Mouse (Mus musculus) forebrain, postnatal 0 days (tissue): ENCODE data around the gene Lefty1. TPM values are rescaled to one million over a fixed set of nuclear protein-coding genes. Genes with fewer than 3 reads are reported as not detected.

Experiments
- ATAC-seq: fragments of 200-750 bp; cut with Nextera tagmentation; 2 replicates; pipeline ENCODE4 v1.8.0; 2017; ENCODE audit warnings: mild to moderate bottlenecking, moderate library complexity
- DNase-seq: peaks from one replicate; pipeline ENCODE4 v3.0.0-alpha.2; 2015
- H3K27ac ChIP-seq: fragments of 300-500 bp; sonication (generic); 2 replicates; pipeline ENCODE4 v1.5.1; 2014; ENCODE audit warnings: low read depth, mild to moderate bottlenecking, antibody characterized with exemption, low read length, moderate library complexity, mixed read lengths
- H3K27me3 ChIP-seq: fragments of 300-500 bp; sonication (generic); 2 replicates; pipeline ENCODE4 v1.6.1; 2014; ENCODE audit warnings: mild to moderate bottlenecking, low read length, mixed read lengths; ENCODE audit not compliant: insufficient read depth
- H3K36me3 ChIP-seq: fragments of 300-500 bp; sonication (generic); 2 replicates; pipeline ENCODE4 v1.6.1; 2014; ENCODE audit warnings: mild to moderate bottlenecking, moderate library complexity; ENCODE audit not compliant: insufficient read depth
- H3K4me1 ChIP-seq: fragments of 300-500 bp; sonication (generic); 2 replicates; pipeline ENCODE4 v1.6.1; 2014; ENCODE audit warnings: antibody characterized with exemption; ENCODE audit not compliant: insufficient read depth
- H3K4me2 ChIP-seq: fragments of 300-500 bp; sonication (generic); 2 replicates; pipeline ENCODE4 v1.6.1; 2014; ENCODE audit warnings: low read depth, mild to moderate bottlenecking, moderate library complexity
- H3K4me3 ChIP-seq: fragments of 300-500 bp; sonication (generic); 2 replicates; pipeline ENCODE4 v1.5.1; 2014; ENCODE audit warnings: low read depth, low read length, mixed read lengths
- H3K9ac ChIP-seq: fragments of 300-500 bp; sonication (generic); 2 replicates; pipeline ENCODE4 v1.6.1; 2014; ENCODE audit warnings: mild to moderate bottlenecking
- H3K9me3 ChIP-seq: fragments of 300-500 bp; sonication (generic); 2 replicates; pipeline ENCODE4 v1.6.1; 2016; ENCODE audit warnings: low read length
- CTCF ChIP-seq: sonication (generic); IDR thresholded peaks from 2 replicates; pipeline ENCODE4 v1.5.1; 2016; ENCODE audit warnings: antibody characterized with exemption, control low read depth, low read depth
- WGBS: fragments of 180-500 bp; shearing (Covaris S2); extraction: QIAGEN DNeasy Blood & Tissue Kit; methylation state at CpG from one replicate; pipeline ENCODE4 v1.1.7; 2014; 5-methylcytosine and 5-hydroxymethylcytosine counted together
- polyA plus RNA-seq: library from polyadenylated mRNA; unstranded; fragments of >200 nt; fragmentation: Nextera tagmentation; extraction: Ambion mirVana; gene quantifications from 2 replicates; pipeline ENCODE4 v1.2.1, GENCODE M21; 2015
- total RNA-seq: library from RNA; depleted of rRNA; stranded (reverse); fragments of >200 nt; gene quantifications from 2 replicates; pipeline ENCODE4 v1.2.3, GENCODE M21; 2014

The Lefty1 gene
- total and polyA plus RNA-seq, 2 experiments from 2014 or later: 0.35 TPM; not detected in 1

DNA sequence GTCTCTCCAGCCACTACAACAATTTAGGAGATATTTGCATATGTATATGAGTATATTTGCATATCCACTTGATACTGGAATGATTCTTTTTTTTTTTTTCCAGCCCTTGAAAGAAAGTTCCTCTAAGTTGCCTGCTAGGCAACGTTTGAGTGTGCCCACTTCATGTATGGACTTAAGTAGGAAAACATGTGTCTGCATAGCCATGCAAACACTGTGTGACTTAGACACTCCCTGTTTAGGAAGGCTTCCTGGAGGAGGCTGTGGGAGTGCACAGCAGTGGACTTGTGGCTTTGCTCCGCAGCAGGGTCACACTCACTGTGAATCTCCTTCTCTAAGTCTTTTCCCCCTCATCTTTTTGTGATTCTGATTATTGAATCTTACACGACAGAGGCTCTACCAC, 24.0 kb downstream of the Lefty1 start:
- no peak overlapping the region for H3K4me3 ChIP-seq
- H3K27ac ChIP-seq: no peak overlapping the region
- no peak overlapping the region for H3K4me2 ChIP-seq
- 56% methylated on average over 3 of the region's 3 CpGs for WGBS
- DNase-seq (no peak), ATAC-seq (no peak)
- no peaks in the 10 kb centered on the region for H3K4me1 ChIP-seq
- no peaks in the 10 kb centered on the region for H3K36me3 ChIP-seq
- H3K9me3 ChIP-seq: no peaks in the 10 kb centered on the region
- TF ChIP-seq CTCF: no peak
- H3K27me3 ChIP-seq: no peaks in the 10 kb centered on the region
- no peak overlapping the region for H3K9ac ChIP-seq

GRCm38 (mm10) chr1:180965786-180966185, 31.0 kb downstream of the Lefty1 start:
- no peak for ATAC-seq
- H3K9me3 ChIP-seq: no peaks in the 10 kb centered on the region
- WGBS: 96% methylated on average over 3 of the region's 3 CpGs
- no peaks in the 10 kb centered on the region for H3K27me3 ChIP-seq
- DNase-seq: no peak
- H3K36me3 ChIP-seq: no peaks in the 10 kb centered on the region
- H3K27ac ChIP-seq: no peak overlapping the region
- H3K4me3 ChIP-seq: no peak overlapping the region
- H3K4me2 ChIP-seq: no peak overlapping the region
- no peaks in the 10 kb centered on the region for H3K4me1 ChIP-seq
- H3K9ac ChIP-seq: no peak overlapping the region
- TF ChIP-seq CTCF: no peak

DNA sequence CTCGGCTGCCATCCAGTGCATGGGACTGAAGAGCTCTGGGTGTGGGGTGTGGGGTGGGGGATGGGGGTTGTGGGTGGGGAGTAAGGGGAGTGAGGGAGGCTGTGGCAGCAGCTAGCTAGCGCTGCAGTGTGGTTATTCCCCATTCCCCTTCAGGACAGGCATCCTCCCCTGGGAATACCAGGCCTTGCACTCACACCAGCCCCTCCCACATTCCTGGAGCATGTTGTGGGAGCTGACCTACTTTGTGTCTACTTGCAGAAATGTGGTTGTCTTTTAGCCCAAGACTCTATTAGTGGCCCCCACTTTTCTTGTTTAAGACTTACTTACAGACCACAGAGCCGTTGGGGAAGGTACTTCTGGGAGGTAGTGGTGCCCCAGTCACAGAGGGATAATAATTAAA, 31.7 kb downstream of the Lefty1 start:
- no peak for ATAC-seq
- no peak for DNase-seq
- Histone ChIP-seq H3K4me3 (no peak overlapping the region), H3K4me2 (no peak overlapping the region), H3K27ac (no peak overlapping the region), H3K27me3 (no peaks in the 10 kb centered on the region), H3K9ac (no peak overlapping the region), H3K9me3 (no peaks in the 10 kb centered on the region), H3K4me1 (no peaks in the 10 kb centered on the region), H3K36me3 (no peaks in the 10 kb centered on the region)
- WGBS: 71% methylated on average over 3 of the region's 3 CpGs
- TF ChIP-seq CTCF: no peak

DNA sequence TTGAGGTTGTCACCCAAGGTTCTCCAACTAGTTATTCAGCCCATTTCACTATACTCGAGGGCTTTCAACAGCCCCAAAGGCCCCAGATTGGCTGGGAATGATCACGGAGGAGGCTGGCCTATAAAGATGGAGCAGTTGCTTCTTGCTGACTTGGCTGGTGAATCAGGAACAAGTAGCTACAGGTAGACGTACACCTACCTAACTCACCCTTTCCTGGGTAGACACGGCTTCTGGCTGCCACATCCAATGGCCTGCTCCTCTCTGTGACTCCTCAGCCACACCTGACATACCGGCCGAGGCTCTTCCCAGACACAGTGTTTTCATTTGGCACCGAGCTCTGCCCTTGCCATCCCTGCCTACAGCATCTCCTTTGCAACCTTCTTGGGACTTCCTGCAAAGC, 32.4 kb downstream of the Lefty1 start:
- WGBS: 88% methylated on average over 7 of the region's 7 CpGs
- no peak overlapping the region for H3K9ac ChIP-seq
- TF ChIP-seq CTCF: no peak
- H3K27ac ChIP-seq: no peak overlapping the region
- no peaks in the 10 kb centered on the region for H3K9me3 ChIP-seq
- no peaks in the 10 kb centered on the region for H3K4me1 ChIP-seq
- DNase-seq (no peak), ATAC-seq (no peak)
- H3K36me3 ChIP-seq: no peaks in the 10 kb centered on the region
- no peak overlapping the region for H3K4me2 ChIP-seq
- H3K27me3 ChIP-seq: no peaks in the 10 kb centered on the region
- no peak overlapping the region for H3K4me3 ChIP-seq

GRCm38 (mm10) chr1:180972941-180973340, 38.1 kb downstream of the Lefty1 start:
- H3K4me1 ChIP-seq: no peaks in the 10 kb centered on the region
- H3K4me2 ChIP-seq: no peak overlapping the region
- ATAC-seq (no peak), DNase-seq (no peak)
- no peaks in the 10 kb centered on the region for H3K36me3 ChIP-seq
- 65% methylated on average over 10 of the region's 11 CpGs for WGBS
- H3K9ac ChIP-seq: no peak overlapping the region
- no peaks in the 10 kb centered on the region for H3K9me3 ChIP-seq
- H3K27me3 ChIP-seq: no peaks in the 10 kb centered on the region
- no peak overlapping the region for H3K27ac ChIP-seq
- no peak overlapping the region for H3K4me3 ChIP-seq
- no peak for TF ChIP-seq CTCF

DNA sequence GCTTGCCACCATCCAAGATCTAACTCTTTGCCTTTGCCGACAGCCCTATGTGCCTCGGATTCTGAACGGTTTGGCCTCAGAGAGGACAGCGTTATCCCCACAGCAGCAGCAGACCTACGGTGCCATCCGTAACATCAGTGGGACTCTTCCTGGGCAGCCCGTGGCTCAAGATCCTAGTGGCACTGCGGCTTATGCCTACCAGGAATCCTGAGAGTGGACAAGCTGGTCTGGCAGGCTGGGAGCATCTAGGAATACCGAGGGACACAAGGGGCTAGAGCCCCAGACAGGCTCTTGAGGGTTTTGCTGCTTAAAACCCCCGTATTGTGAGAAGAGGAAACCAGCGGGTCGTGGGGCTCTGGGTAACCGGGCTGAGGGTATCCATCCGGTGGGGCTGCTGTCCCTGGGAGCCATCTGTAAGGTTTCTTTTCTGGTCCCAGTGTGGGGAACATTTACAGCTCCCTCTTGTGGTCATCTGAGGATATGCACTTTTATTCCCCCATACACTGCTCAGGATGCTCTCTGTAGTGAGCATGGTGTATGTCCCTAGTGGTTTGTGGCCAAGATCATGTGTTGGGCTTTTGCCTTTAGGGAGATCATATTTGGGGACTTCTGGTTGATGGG, 39.4 kb downstream of the Lefty1 start:
- no peak overlapping the region for H3K27ac ChIP-seq

GRCm38 (mm10) chr1:180976110-180976679, 41.4 kb downstream of the Lefty1 start:
- H3K9ac ChIP-seq: no peak overlapping the region
- DNase-seq: no peak
- no peaks in the 10 kb centered on the region for H3K36me3 ChIP-seq
- ATAC-seq: no peak
- peak; percentile 62 for TF ChIP-seq CTCF
- H3K4me3 ChIP-seq: no peak overlapping the region
- H3K4me1 ChIP-seq: no peaks in the 10 kb centered on the region
- WGBS: 67% methylated on average over 4 of the region's 4 CpGs
- no peak overlapping the region for H3K4me2 ChIP-seq
- no peak overlapping the region for H3K27ac ChIP-seq
- no peaks in the 10 kb centered on the region for H3K9me3 ChIP-seq
- H3K27me3 ChIP-seq: no peaks in the 10 kb centered on the region

More for the DNA sequence above, 39.4 kb downstream of the Lefty1 start:
- Histone ChIP-seq H3K4me1 (no peaks in the 10 kb centered on the region), H3K4me3 (no peak overlapping the region), H3K9me3 (no peaks in the 10 kb centered on the region), H3K4me2 (no peak overlapping the region), H3K9ac (no peak overlapping the region), H3K36me3 (no peaks in the 10 kb centered on the region), H3K27me3 (no peaks in the 10 kb centered on the region)
- 60% methylated on average over 14 of the region's 14 CpGs for WGBS
- peak; percentile 78 for ATAC-seq
- peak; percentile 58 for DNase-seq
- TF ChIP-seq CTCF: peak; percentile 80
